Mouse (Mus musculus) CH12.LX (cell line): Measurements from ENCODE around the gene Pon3.

Experiments
- CHD2 ChIP-seq: IDR thresholded peaks from 2 replicates; pipeline ENCODE4 v1.6.1; 2011; ENCODE audit warnings: low read length, improper control_type of control experiment
- CTCF ChIP-seq, 2 experiments: IDR thresholded peaks in 1 of 2; conservative IDR thresholded peaks in 1 of 2; 2 replicates each; pipeline ENCODE4 v1.5.1; 2011 to 2012; ENCODE audit warnings: low read depth in 2 of 2, low read length in 2 of 2, improper control_type of control experiment in 1 of 2, inconsistent platforms in 1 of 2, mild to moderate bottlenecking in 1 of 2, moderate library complexity in 1 of 2
- E2F4 ChIP-seq: IDR thresholded peaks from 2 replicates; pipeline ENCODE4 v1.6.1; 2011; ENCODE audit warnings: low read depth, low read length, improper control_type of control experiment; ENCODE audit not compliant: insufficient replicate concordance
- EP300 ChIP-seq: IDR thresholded peaks from 2 replicates; pipeline ENCODE4 v1.6.1; 2011; ENCODE audit warnings: low read length, improper control_type of control experiment
- HCFC1 ChIP-seq: IDR thresholded peaks from 2 replicates; pipeline ENCODE4 v1.6.1; 2012; ENCODE audit warnings: low read depth, mild to moderate bottlenecking, inconsistent platforms, low read length, improper control_type of control experiment
- MAX ChIP-seq: IDR thresholded peaks from 2 replicates; pipeline ENCODE4 v1.6.1; 2011; ENCODE audit warnings: low read length, improper control_type of control experiment
- MYC ChIP-seq: IDR thresholded peaks from 2 replicates; pipeline ENCODE4 v1.6.1; 2011; ENCODE audit warnings: low read depth, mild to moderate bottlenecking, improper control_type of control experiment, low read length
- NRF1 ChIP-seq: IDR thresholded peaks from 2 replicates; pipeline ENCODE4 v1.6.1; 2014; ENCODE audit warnings: low read depth, mild to moderate bottlenecking, inconsistent platforms, low read length, improper control_type of control experiment, moderate library complexity
- POLR2A ChIP-seq: IDR thresholded peaks from 2 replicates; pipeline ENCODE4 v1.6.1; 2011; ENCODE audit warnings: low read depth, mild to moderate bottlenecking, improper control_type of control experiment, low read length
- POLR2AphosphoS2 ChIP-seq: IDR thresholded peaks from 2 replicates; pipeline ENCODE4 v1.6.1; 2011; ENCODE audit warnings: low read depth, low read length, improper control_type of control experiment
- USF2 ChIP-seq: conservative IDR thresholded peaks from 2 replicates; pipeline ENCODE4 v1.6.1; 2011; ENCODE audit warnings: low read depth, low read length, improper control_type of control experiment
- ZC3H11A ChIP-seq: IDR thresholded peaks from 2 replicates; pipeline ENCODE4 v1.6.1; 2012; ENCODE audit warnings: low read depth, mild to moderate bottlenecking, inconsistent platforms, low read length, improper control_type of control experiment
- ZNF384 ChIP-seq: IDR thresholded peaks from 2 replicates; pipeline ENCODE4 v1.6.1; 2012; ENCODE audit warnings: low read depth, low read length, improper control_type of control experiment, inconsistent platforms

- TF ChIP-seq MAX, result no peak
- TF ChIP-seq MYC, result no peak
- no peak for TF ChIP-seq POLR2AphosphoS2
- no peak for TF ChIP-seq CTCF (conservative IDR thresholded peaks at IDR 0.05 in 1 of 2, IDR thresholded peaks at IDR 0.05 in 1 of 2; ENCODE audit: low read depth in 2 of 2, low read length in 2 of 2)
- no peak for TF ChIP-seq HCFC1
- no peak for TF ChIP-seq EP300
- no peak for TF ChIP-seq E2F4
- TF ChIP-seq USF2, result no peak
- no peak for TF ChIP-seq POLR2A
- no peak for TF ChIP-seq CHD2
- TF ChIP-seq NRF1, result no peak
- no peak for TF ChIP-seq ZC3H11A
- TF ChIP-seq ZNF384, result no peak
Measured at GRCm38 (mm10) chr6:5189507-5189906, 66.6 kb downstream of the Pon3 start.
